Mouse (Mus musculus) forebrain, embryonic 11.5 days (tissue): ENCODE results near the gene Mlf2. TPM values are rescaled to one million over a fixed set of nuclear protein-coding genes. Genes with fewer than 3 reads are reported as not detected.

Source experiments
- ATAC-seq: fragments of 200-750 bp; cut with Nextera tagmentation; replicated peaks from 2 replicates; pipeline ENCODE4 v1.8.0; 2017; ENCODE audit warnings: moderate TSS enrichment; ENCODE audit not compliant: low FRiP score
- DNase-seq: peaks from one replicate; pipeline ENCODE4 v3.0.0-alpha.2; 2017; ENCODE audit warnings: low spot score
- H3K27ac ChIP-seq: fragments of 300-500 bp; sonication (generic); 2 replicates; pipeline ENCODE4 v1.5.1; 2014; ENCODE audit warnings: low read depth, low read length
- H3K27me3 ChIP-seq: fragments of 300-500 bp; sonication (generic); 2 replicates; pipeline ENCODE4 v1.6.1; 2014; ENCODE audit warnings: mild to moderate bottlenecking, low read length, mixed read lengths; ENCODE audit not compliant: control insufficient read depth, insufficient read depth
- H3K36me3 ChIP-seq: fragments of 300-500 bp; sonication (generic); 2 replicates; pipeline ENCODE4 v1.6.1; 2014; ENCODE audit warnings: mild to moderate bottlenecking, low read length, moderate library complexity, mixed read lengths; ENCODE audit not compliant: control insufficient read depth, insufficient read depth
- H3K4me1 ChIP-seq: fragments of 300-500 bp; sonication (generic); replicated peaks from 2 replicates; pipeline ENCODE4 v1.6.1; 2014; ENCODE audit warnings: low read length, mixed read lengths; ENCODE audit not compliant: control insufficient read depth, insufficient read depth
- H3K4me2 ChIP-seq: fragments of 300-500 bp; sonication (generic); 2 replicates; pipeline ENCODE4 v1.6.1; 2014; ENCODE audit warnings: low read depth, mild to moderate bottlenecking, low read length, moderate library complexity, mixed read lengths; ENCODE audit not compliant: severe bottlenecking
- H3K4me3 ChIP-seq: fragments of 300-500 bp; sonication (generic); 2 replicates; pipeline ENCODE4 v1.5.1; 2014; ENCODE audit warnings: low read depth, low read length
- H3K9ac ChIP-seq: fragments of 300-500 bp; sonication (generic); 2 replicates; pipeline ENCODE4 v1.6.1; 2014; ENCODE audit warnings: low read length
- H3K9me3 ChIP-seq: fragments of 300-500 bp; sonication (generic); 2 replicates; pipeline ENCODE4 v1.6.1; 2016; ENCODE audit warnings: low read length, mixed read lengths; ENCODE audit not compliant: control insufficient read depth
- WGBS: fragments of 180-500 bp; shearing (Covaris S2); extraction: QIAGEN DNeasy Blood & Tissue Kit; methylation state at CpG from one replicate; pipeline ENCODE4 v1.1.7; 2014; 5-methylcytosine and 5-hydroxymethylcytosine counted together
- polyA plus RNA-seq: library from polyadenylated mRNA; unstranded; fragments of >200 nt; fragmentation: Nextera tagmentation; extraction: Ambion mirVana; gene quantifications from 2 replicates; pipeline ENCODE4 v1.2.1, GENCODE M21; 2014

Gene Mlf2
- polyA plus RNA-seq, 1 experiment from 2014 or later, result 450 TPM

DNA sequence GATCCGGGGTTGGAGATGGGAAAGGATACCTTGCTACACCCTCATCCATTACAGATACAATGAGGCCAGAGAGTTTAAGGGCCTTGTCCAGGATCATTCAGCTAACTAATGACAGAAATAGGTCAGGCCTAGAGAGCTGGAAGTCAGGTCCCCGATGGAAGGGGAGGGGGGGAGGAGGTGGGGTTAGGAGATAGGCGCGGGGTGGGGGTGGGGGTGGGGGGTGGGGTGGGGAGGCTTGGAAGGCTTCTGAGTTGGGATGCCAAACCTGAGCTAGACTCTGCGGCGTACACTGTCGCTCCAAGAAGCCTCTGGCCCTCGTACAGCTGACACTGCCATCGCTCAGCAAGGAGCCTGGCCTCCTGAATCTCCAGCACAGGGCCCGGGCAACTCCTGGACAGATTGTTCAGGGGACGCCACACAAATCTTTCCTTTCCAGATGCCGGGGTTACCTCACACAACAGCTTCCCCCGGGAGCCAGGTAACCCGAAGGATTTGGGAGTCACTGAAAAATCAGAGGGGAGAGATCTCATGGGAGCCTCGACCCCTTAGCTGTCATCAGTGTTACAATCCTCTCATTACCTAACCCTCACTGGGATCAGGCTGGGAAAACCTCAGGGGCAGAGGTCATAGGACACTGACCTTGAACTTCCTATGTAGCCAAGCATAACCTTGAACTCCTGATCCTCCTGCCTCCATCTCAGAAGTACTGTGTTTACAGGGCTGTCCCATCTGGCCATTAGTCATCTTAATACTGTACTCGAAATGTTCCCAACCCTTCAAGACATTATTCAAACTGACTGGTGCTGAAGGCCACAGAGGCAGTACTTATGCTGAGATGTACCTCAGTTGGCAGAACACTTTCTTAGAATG lies 26.0 kb upstream of the Mlf2 start:
- peaks cover 11% of the 10 kb centered on the region for H3K4me1 ChIP-seq
- ATAC-seq, result no peak

GRCm38 (mm10) chr6:124907767-124908166 lies 23.4 kb upstream of the Mlf2 start:
- H3K9ac ChIP-seq, result no peak overlapping the region
- no peak overlapping the region for H3K4me2 ChIP-seq
- ATAC-seq (no peak), DNase-seq (no peak)
- peaks cover 16% of the 10 kb centered on the region for H3K4me1 ChIP-seq
- no peaks in the 10 kb centered on the region; the same call in 1 of the 2 replicates for H3K36me3 ChIP-seq
- 83% methylated on average over 1 of the region's 1 CpGs for WGBS
- no peak overlapping the region for H3K4me3 ChIP-seq
- peaks cover 9% of the 10 kb centered on the region for H3K27me3 ChIP-seq
- H3K9me3 ChIP-seq, result no peaks in the 10 kb centered on the region
- H3K27ac ChIP-seq, result no peak overlapping the region

More for the DNA sequence above, 26.0 kb upstream of the Mlf2 start:
- WGBS, result 27% methylated on average over 15 of the region's 16 CpGs
- peak overlapping the region; percentile 94; the same call in 1 of the 2 replicates for H3K27ac ChIP-seq
- H3K9ac ChIP-seq, result peak overlapping the region; percentile 68
- no peaks in the 10 kb centered on the region for H3K36me3 ChIP-seq
- H3K9me3 ChIP-seq, result no peaks in the 10 kb centered on the region
- peak overlapping the region; percentile 42; the same call in 1 of the 2 replicates for H3K4me3 ChIP-seq
- peaks cover 4% of the 10 kb centered on the region for H3K27me3 ChIP-seq
- H3K4me2 ChIP-seq, result peak overlapping the region; percentile 73
- no peak for DNase-seq

- peak overlapping the region; percentile 47 for H3K9ac ChIP-seq
- DNase-seq, result no peak
- H3K4me3 ChIP-seq, result peak overlapping the region; percentile 15
- ATAC-seq, result no peak; the same call in 1 of the 2 replicates
- under 1% methylated on average over 32 of the region's 32 CpGs for WGBS
- H3K4me2 ChIP-seq, result peak overlapping the region; percentile 41
- peaks cover 8% of the 10 kb centered on the region; the same call in 1 of the 2 replicates for H3K36me3 ChIP-seq
- H3K27ac ChIP-seq, result no peak overlapping the region
- peaks cover 18% of the 10 kb centered on the region for H3K4me1 ChIP-seq
- H3K27me3 ChIP-seq, result peaks cover 9% of the 10 kb centered on the region
- H3K9me3 ChIP-seq, result no peaks in the 10 kb centered on the region
Observed at GRCm38 (mm10) chr6:124910032-124910431, 21.2 kb upstream of the Mlf2 start.

DNA sequence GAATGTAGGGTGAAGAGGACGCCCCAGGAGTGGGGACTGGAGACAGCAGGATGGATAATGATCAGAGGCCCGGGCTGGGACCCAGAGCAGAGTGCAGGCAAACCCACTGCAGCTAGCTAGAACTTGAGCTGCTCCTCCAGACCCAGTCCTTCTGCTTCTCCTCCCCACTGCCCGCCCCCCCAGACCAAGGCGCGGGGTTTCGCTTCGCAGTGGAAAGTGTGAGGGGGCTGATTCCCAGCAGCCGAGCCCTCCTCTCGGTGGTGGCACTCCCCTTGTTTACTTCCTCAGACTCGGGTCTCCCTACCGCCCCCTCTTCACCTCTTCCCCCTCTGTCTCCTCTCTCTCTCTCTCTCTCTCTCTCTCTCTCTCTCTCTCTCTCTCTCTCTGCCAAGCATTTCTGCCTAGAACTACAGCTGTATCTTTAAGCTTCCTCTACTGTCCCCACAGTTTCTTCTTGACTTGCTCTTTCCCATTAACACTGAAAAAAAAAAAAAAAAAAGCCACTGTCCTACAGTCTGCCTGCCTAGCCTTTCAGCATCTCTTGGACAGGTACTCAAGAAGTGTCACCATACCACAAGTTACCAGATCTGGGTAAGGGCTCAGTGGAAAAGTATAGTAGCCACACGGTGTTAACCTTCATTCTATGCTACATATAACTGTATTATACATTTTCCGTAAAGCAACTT lies 19.5 kb upstream of the Mlf2 start, which contains the start of gene Lag3:
Gene Lag3, minus strand, starts transcription at position 173 of the 686 bp plus-strand sequence.
- Histone ChIP-seq H3K9ac (no peak within 1 kb of the TSS), H3K27ac (no peak within 1 kb of the TSS), H3K4me2 (no peak within 1 kb of the TSS), H3K4me3 (no peak within 1 kb of the TSS), H3K4me1 (peaks cover 23% of the 10 kb centered on the region), H3K27me3 (peaks cover 9% of the 10 kb centered on the region), H3K9me3 (no peaks in the 10 kb centered on the region), H3K36me3 (peaks cover 8% of the 10 kb centered on the region; the same call in 1 of the 2 replicates)
- WGBS, result 19% methylated on average over 13 of the region's 13 CpGs
- DNase-seq (no peak), ATAC-seq (no peak)

DNA sequence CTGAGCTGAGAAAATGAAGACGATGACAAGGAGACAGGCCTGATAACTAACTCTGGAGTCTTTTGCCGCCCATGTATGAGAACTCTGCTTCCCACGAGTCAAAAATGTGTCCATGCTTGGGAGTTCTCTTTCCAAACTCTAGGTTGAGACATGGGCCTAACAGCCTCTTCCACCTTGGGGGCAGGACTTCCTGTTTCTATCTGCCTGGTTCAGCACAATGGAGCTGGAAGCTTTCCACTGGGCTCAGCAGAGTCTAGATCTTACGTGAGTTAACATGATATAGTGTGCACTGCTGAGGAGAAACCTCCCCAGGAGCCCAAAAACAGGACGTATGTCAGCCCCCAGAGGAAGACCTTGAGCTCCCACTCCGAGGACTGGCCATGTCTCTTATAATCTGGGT lies 18.0 kb upstream of the Mlf2 start:
- peaks cover 8% of the 10 kb centered on the region; the same call in 1 of the 2 replicates for H3K36me3 ChIP-seq
- ATAC-seq, result no peak
- H3K4me3 ChIP-seq, result no peak overlapping the region
- 84% methylated on average over 6 of the region's 6 CpGs for WGBS
- H3K9me3 ChIP-seq, result no peaks in the 10 kb centered on the region
- no peak overlapping the region for H3K27ac ChIP-seq
- peaks cover 23% of the 10 kb centered on the region for H3K4me1 ChIP-seq
- peaks cover 9% of the 10 kb centered on the region for H3K27me3 ChIP-seq
- no peak overlapping the region for H3K9ac ChIP-seq
- H3K4me2 ChIP-seq, result no peak overlapping the region
- DNase-seq, result no peak

DNA sequence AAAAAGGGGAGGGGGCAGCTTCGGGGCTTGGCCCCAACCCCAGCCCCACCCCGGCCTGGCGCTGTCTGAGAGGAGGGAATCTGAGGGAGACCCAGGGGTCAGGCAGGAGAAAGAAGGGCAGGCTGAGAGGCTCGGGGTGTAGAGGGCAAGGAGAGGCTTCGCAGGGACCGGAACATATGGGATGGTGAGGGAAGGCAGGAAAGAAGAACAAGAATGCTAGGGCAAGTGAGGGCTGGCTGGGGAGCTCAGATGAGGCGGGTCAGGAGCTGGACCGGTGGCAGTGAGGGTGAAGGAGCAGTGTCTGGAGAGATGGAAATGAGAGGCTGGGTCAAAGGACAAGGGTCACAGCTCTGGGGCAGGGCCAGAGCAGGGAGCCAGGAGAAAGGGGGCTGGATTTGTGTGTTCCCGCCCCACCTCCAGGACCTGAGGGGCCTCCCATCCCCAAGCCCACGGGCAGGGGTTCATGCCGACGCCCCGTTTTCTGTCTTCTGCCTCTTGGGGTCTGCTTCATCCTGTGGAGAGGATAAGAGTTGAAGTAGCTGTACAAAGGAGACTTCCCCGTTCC lies 17.4 kb upstream of the Mlf2 start:
- peaks cover 9% of the 10 kb centered on the region for H3K27me3 ChIP-seq
- H3K9ac ChIP-seq, result no peak overlapping the region
- ATAC-seq (no peak), DNase-seq (no peak)
- no peak overlapping the region for H3K4me3 ChIP-seq
- peaks cover 27% of the 10 kb centered on the region for H3K4me1 ChIP-seq
- 0 out of 2 replicates have a peak overlapping the region, but pooled peaks have one; percentile 5 for H3K4me2 ChIP-seq
- H3K36me3 ChIP-seq, result peaks cover 8% of the 10 kb centered on the region; the same call in 1 of the 2 replicates
- 68% methylated on average over 14 of the region's 14 CpGs for WGBS
- no peak overlapping the region for H3K27ac ChIP-seq
- H3K9me3 ChIP-seq, result no peaks in the 10 kb centered on the region

DNA sequence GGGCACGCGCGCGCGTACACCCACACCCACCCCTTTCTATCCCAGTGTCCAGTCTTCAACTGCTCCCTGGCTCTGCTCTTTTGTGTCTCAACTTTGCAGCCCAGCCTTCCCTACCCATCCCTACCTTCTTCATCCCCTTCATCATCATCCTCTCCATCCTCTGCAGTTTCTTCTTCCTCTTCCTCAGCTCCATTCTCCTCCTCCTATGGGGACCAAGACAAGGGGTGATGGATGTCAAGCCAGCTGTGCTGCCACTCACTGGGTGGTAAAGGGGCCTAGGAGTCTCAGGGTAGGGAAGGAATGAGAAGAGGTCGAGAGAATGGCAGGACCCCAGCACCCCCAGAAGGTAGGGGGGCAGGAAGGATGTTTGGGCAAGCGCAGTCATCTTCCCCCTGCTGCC lies 16.7 kb upstream of the Mlf2 start:
- H3K4me1 ChIP-seq, result peaks cover 31% of the 10 kb centered on the region
- 83% methylated on average over 7 of the region's 7 CpGs for WGBS
- peak overlapping the region; percentile 99; the same call in 1 of the 2 replicates for H3K4me2 ChIP-seq
- H3K4me3 ChIP-seq, result peak overlapping the region; percentile 96; the same call in 1 of the 2 replicates
- peaks cover 8% of the 10 kb centered on the region; the same call in 1 of the 2 replicates for H3K36me3 ChIP-seq
- DNase-seq, result no peak
- H3K9ac ChIP-seq, result peak overlapping the region; percentile 98
- no peak for ATAC-seq
- H3K27ac ChIP-seq, result peak overlapping the region; percentile 41; the same call in 1 of the 2 replicates
- H3K9me3 ChIP-seq, result no peaks in the 10 kb centered on the region
- H3K27me3 ChIP-seq, result peaks cover 9% of the 10 kb centered on the region
